Mouse (Mus musculus) brain, embryonic 14.5 days (tissue): ENCODE data around the gene Hoxa5.

ENCODE experiments used
- CTCF ChIP-seq: fragments of 200-500 bp; IDR thresholded peaks from 2 replicates; pipeline ENCODE4 v1.5.1; 2012; ENCODE audit warnings: inconsistent platforms, mild to moderate bottlenecking, moderate library complexity, borderline replicate concordance; ENCODE audit not compliant: insufficient read depth, insufficient read length; ENCODE audit errors: extremely low read depth
- POLR2A ChIP-seq: fragments of 200-500 bp; IDR thresholded peaks from 2 replicates; pipeline ENCODE4 v1.6.1; 2012; ENCODE audit warnings: mild to moderate bottlenecking, inconsistent platforms, borderline replicate concordance; ENCODE audit not compliant: poor library complexity, insufficient read depth, insufficient read length, severe bottlenecking; ENCODE audit errors: extremely low read depth

- TF ChIP-seq POLR2A (no peak), CTCF (no peak)
These were observed 4.2 kb downstream of the Hoxa5 start for GRCm38 (mm10) chr6:52200073-52200750.
